Mouse (Mus musculus) liver, adult 2 months (tissue): ENCODE measurements around the gene Cdca4. TPM values are rescaled to one million over a fixed set of nuclear protein-coding genes. Genes with fewer than 3 reads are reported as not detected.
"Not testable (repeated sequence)": the region's sequence is repeated elsewhere in the genome, so short reads cannot be mapped to it uniquely, and the experiment has no call there.

Experiments
- DNase-seq: peaks from one replicate; pipeline ENCODE4 v3.0.0-alpha.2; 2011; ENCODE audit warnings: low read depth, low spot score; ENCODE audit errors: extremely low read depth
- H3K27ac ChIP-seq: fragments of 200-500 bp; replicated peaks from 2 replicates; pipeline ENCODE4 v1.5.1; 2012; ENCODE audit warnings: low read depth, mild to moderate bottlenecking, control low read depth, inconsistent platforms, low read length; ENCODE audit not compliant: insufficient read depth
- H3K27me3 ChIP-seq: fragments of 200-500 bp; 2 replicates; pipeline ENCODE4 v1.6.1; 2012; ENCODE audit warnings: mild to moderate bottlenecking, moderate library complexity, low read length, inconsistent platforms; ENCODE audit not compliant: control insufficient read depth, insufficient read depth
- H3K36me3 ChIP-seq: fragments of 200-500 bp; 2 replicates; pipeline ENCODE4 v1.6.1; 2012; ENCODE audit warnings: low read length, inconsistent platforms; ENCODE audit not compliant: control insufficient read depth, insufficient read depth
- H3K4me1 ChIP-seq: fragments of 200-500 bp; 2 replicates; pipeline ENCODE4 v1.6.1; 2011; ENCODE audit warnings: low read length; ENCODE audit not compliant: control insufficient read depth, insufficient read depth
- H3K4me3 ChIP-seq: fragments of 200-500 bp; 2 replicates; pipeline ENCODE4 v1.5.1; 2011; ENCODE audit warnings: low read depth, mild to moderate bottlenecking, control low read depth, low read length, moderate library complexity; ENCODE audit not compliant: insufficient read depth
- H3K79me2 ChIP-seq: fragments of 200-500 bp; 2 replicates; pipeline ENCODE4 v1.6.1; 2012; ENCODE audit warnings: inconsistent platforms, mild to moderate bottlenecking, low read length, moderate library complexity; ENCODE audit not compliant: control insufficient read depth, insufficient read depth
- H3K9ac ChIP-seq: fragments of 200-500 bp; 2 replicates; pipeline ENCODE4 v1.6.1; 2012; ENCODE audit warnings: low read depth, mild to moderate bottlenecking, control low read depth, inconsistent platforms, low read length
- CTCF ChIP-seq: fragments of 200-500 bp; IDR thresholded peaks from 2 replicates; pipeline ENCODE4 v1.5.1; 2011; ENCODE audit warnings: low read depth, low read length, control low read depth
- POLR2A ChIP-seq: fragments of 200-500 bp; IDR thresholded peaks from 2 replicates; pipeline ENCODE4 v1.6.1; 2011; ENCODE audit warnings: low read length, control low read depth; ENCODE audit not compliant: insufficient read depth; ENCODE audit errors: extremely low read depth
- WGBS: fragments of 180-500 bp; shearing (Covaris S2); methylation state at CpG from one replicate; pipeline ENCODE4 v1.1.7; 2018; 5-methylcytosine and 5-hydroxymethylcytosine counted together
- polyA plus RNA-seq: library from polyadenylated mRNA; depleted of rRNA; stranded (reverse); fragments of >200 nt; gene quantifications from 2 replicates; pipeline ENCODE4 v1.2.3, GENCODE M21; 2012
- total RNA-seq: library from RNA; depleted of rRNA; stranded (reverse); fragments of >200 nt; gene quantifications from 2 replicates; pipeline ENCODE4 v1.2.3, GENCODE M21; 2014

Gene Cdca4
- total and polyA plus RNA-seq, 2 experiments, result 3.5 to 5.0 TPM

DNA sequence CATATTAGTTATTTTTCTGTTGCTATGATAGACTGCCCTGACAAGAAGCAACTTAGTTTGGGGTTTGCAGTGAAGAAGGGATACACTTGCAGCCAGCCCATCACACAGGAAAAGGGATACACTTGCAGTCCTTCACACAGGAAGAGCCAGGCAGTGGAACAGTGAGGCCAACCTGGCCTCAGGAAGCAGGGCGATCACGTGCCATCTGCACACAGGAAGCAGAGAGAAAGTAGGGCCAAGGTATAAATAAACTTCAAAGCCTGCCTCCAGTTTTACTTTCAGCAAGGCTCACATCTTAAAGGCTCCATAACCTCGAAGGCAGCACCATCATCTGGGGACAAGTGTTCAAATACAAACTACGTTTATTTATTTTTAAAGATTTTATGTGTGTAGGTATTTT, 6.0 kb downstream of the Cdca4 start:
- no peak for DNase-seq
- Histone ChIP-seq H3K4me1 (peaks cover 2% of the 10 kb centered on the region; the same call in 1 of the 2 replicates), H3K9ac (no peak overlapping the region), H3K27ac (no peak overlapping the region; the same call in 1 of the 2 replicates), H3K36me3 (peaks cover 2% of the 10 kb centered on the region; the same call in 1 of the 2 replicates), H3K27me3 (no peaks in the 10 kb centered on the region), H3K79me2 (peaks cover 17% of the 10 kb centered on the region; the same call in 1 of the 2 replicates), H3K4me3 (no peak overlapping the region)
- 61% methylated on average over 4 of the region's 4 CpGs for WGBS
- TF ChIP-seq CTCF (no peak), POLR2A (no peak)

DNA sequence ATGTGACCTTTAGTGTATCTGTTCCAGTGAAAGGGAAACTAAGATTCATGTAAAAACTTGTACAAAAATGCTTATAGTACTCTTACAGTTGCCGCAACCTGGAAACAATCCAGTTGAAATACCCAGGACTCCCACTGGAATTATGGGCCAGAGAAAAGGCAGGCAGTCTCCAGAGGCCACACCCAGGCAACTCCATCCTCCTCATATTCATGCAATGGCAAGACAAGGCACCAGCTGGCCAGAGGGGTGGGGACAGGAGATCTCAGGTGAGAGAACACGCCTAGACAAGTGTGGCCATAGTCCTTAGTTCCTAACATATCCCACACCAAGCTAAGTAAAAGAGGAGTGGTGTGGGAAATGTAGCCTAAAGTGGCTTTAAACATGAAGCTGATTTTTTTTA, 6.5 kb downstream of the Cdca4 start:
- Histone ChIP-seq H3K4me3 (no peak overlapping the region), H3K79me2 (peaks cover 16% of the 10 kb centered on the region; the same call in 1 of the 2 replicates), H3K9ac (no peak overlapping the region), H3K36me3 (peaks cover 2% of the 10 kb centered on the region; the same call in 1 of the 2 replicates), H3K4me1 (no peaks in the 10 kb centered on the region), H3K27ac (no peak overlapping the region), H3K27me3 (no peaks in the 10 kb centered on the region)
- 74% methylated on average over 2 of the region's 2 CpGs for WGBS
- DNase-seq, result no peak
- TF ChIP-seq POLR2A (no peak), CTCF (no peak)

DNA sequence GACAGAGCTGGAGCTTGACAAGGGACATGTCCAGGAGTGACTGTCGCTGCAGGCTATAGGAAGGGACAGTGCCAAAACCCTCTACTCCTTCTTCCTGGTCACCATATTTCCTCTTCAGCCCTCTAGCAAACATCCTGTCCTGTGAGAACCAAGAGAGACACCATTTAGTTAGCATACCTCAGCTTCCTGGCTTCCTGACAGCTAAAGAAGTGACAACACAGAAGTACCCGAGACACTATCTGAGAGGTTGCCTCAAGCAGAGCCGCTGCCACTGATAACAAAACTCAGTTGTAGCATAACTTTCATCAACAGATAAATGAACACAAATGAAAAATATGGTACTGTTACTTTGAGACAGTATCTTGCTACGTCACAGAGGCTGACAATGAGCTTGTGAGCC, 7.2 kb downstream of the Cdca4 start:
- Histone ChIP-seq H3K27ac (no peak overlapping the region), H3K4me1 (no peaks in the 10 kb centered on the region), H3K27me3 (no peaks in the 10 kb centered on the region), H3K79me2 (peaks cover 10% of the 10 kb centered on the region; the same call in 1 of the 2 replicates), H3K4me3 (no peak overlapping the region), H3K9ac (no peak overlapping the region), H3K36me3 (peaks cover 2% of the 10 kb centered on the region; the same call in 1 of the 2 replicates)
- WGBS, result 67% methylated on average over 4 of the region's 4 CpGs
- TF ChIP-seq CTCF (no peak), POLR2A (no peak)
- no peak for DNase-seq

DNA sequence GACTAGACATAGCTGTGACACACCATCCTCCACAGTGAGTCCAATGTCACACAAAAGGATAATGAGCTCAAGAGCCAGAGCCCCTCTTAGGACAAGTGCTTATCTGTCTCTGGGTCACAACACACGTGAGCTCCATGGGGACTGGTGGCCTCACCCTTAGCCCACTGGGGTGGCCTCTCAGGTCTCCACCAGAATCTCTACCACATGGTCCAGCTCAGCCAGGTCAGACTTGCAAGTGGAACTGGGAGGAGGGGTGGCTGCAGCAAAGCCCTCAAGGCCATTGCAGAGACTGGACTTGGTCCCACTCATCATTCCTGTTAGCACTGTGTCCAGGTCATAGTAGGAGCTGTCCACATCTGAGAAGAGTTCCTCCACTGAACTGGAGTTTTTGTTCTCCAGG, 8.0 kb downstream of the Cdca4 start:
- no peak overlapping the region for H3K27ac ChIP-seq
- TF ChIP-seq POLR2A (no peak), CTCF (no peak)
- H3K79me2 ChIP-seq, result peaks cover 6% of the 10 kb centered on the region; the same call in 1 of the 2 replicates
- H3K9ac ChIP-seq, result no peak overlapping the region
- no peak overlapping the region for H3K4me3 ChIP-seq
- H3K36me3 ChIP-seq, result peaks cover 2% of the 10 kb centered on the region; the same call in 1 of the 2 replicates
- no peaks in the 10 kb centered on the region for H3K27me3 ChIP-seq
- H3K4me1 ChIP-seq, result no peaks in the 10 kb centered on the region
- no peak for DNase-seq
- 75% methylated on average over 1 of the region's 1 CpGs for WGBS

DNA sequence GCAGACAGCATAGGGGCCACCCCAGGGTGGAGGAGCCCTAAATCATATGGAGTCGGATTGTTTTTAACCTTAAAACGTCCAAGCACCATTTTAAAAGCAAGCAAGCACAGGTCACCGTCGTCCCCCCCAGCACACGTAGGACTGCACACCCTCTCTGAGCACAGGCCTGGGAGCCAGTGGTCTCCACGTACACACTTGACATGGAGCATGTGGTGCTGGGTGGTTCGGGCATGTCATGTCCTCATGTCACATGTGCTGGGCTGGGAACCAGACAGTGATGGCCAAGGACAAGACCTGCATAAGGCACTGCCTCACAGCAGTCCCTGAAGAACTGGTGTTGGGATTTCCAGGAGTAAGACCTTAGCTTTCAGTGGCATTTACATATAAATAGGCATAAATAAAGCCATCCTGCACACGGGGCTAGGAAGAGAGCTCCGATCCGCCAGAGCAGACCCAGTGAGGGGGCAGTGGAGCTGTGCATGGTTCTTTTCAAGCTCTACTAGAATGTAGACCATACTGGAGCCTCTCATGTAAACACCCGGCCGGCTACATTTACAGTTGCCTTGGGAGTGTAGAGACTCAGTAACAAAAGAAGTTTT, 8.7 kb downstream of the Cdca4 start:
- no peaks in the 10 kb centered on the region for H3K4me1 ChIP-seq
- peaks cover 2% of the 10 kb centered on the region; the same call in 1 of the 2 replicates for H3K36me3 ChIP-seq
- TF ChIP-seq CTCF (no peak), POLR2A (no peak)
- WGBS, result 91% methylated on average over 12 of the region's 12 CpGs
- no peak overlapping the region for H3K4me3 ChIP-seq
- peaks cover 5% of the 10 kb centered on the region; the same call in 1 of the 2 replicates for H3K79me2 ChIP-seq
- H3K9ac ChIP-seq, result no peak overlapping the region
- no peak for DNase-seq
- H3K27me3 ChIP-seq, result no peaks in the 10 kb centered on the region
- H3K27ac ChIP-seq, result no peak overlapping the region

DNA sequence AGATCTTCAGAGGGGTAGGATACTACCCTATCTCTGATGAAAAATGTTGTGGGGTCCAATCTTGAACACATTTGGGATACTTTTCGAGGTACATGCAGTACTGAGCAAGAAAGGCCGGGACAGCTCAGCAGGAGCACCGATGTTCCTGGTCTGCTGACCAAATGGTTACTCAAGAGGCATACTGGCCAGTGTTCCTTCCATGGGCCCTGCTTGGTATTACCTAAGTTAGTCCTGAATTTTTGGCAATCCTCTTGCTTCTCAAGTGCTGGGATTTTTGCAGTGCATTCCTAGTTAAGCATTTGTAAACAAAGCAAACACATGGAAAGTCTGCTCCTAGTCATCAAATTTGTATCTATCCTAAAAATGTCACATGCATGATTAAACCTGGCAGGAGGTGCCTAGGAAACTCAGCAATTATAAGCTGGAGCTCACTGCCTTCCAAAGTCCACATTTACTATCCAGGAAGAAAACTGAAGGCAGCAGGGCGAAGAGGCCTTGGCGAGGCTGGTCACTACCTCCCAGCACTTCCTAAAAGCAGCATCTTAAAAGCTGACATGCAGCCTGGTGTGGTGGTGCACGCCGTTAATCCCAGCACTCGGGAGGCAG, 10.1 kb downstream of the Cdca4 start:
- DNase-seq, result no peak
- WGBS, result 71% methylated on average over 8 of the region's 8 CpGs
- Histone ChIP-seq H3K27ac (no peak overlapping the region), H3K36me3 (peaks cover 2% of the 10 kb centered on the region; the same call in 1 of the 2 replicates), H3K27me3 (no peaks in the 10 kb centered on the region), H3K4me3 (no peak overlapping the region), H3K79me2 (peaks cover 5% of the 10 kb centered on the region; the same call in 1 of the 2 replicates), H3K9ac (no peak overlapping the region), H3K4me1 (no peaks in the 10 kb centered on the region)
- no peak for TF ChIP-seq POLR2A
- TF ChIP-seq CTCF, result no peak

DNA sequence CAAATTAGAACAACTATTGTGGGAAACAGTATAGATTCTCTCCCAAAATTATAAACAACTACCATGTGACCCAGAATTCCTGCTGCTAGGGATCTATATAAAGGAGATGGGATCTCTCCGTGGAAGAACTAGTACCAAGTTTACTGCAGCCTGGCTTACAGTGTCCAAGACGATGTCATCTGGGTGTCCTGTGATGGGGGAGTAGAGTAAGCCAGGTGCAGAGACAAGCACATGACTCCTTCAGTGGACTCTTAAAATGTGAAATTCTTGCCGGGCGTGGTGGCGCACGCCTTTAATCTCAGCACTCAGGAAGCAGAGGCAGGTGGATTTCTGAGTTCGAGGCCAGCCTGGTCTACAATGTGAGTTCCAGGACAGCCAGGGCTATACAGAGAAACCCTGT, 12.4 kb downstream of the Cdca4 start:
- DNase-seq, H3K79me2 ChIP-seq, H3K27me3 ChIP-seq, H3K4me1 ChIP-seq, H3K36me3 ChIP-seq, H3K27ac ChIP-seq, H3K9ac ChIP-seq, H3K4me3 ChIP-seq: not testable (repeated sequence)
- WGBS, result 89% methylated on average over 7 of the region's 7 CpGs
